Mouse (Mus musculus): Measurements from ENCODE around the gene Dclk3.

Gene Dclk3

DNA sequence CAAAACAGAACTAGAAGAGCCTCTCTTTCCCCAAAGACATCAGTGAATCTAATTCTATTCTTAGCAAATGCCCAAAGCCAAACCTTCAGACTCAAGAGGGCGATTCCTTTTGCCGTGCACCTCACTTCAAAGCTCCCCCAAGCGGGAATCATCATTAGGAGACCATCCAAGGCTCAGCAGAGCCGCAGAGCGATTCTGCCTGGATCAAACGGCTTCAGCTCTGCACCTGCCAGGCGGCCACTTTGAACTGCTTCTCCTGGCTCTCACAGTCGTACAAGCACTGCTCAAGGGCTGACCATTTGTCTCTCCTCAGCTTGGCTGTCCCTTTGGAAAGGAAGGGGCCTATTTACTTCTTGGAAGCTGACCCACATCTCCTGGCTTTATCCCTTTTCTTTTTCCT, 51.7 kb downstream of the Dclk3 start:
- DNase-seq (ENCODE audit: low spot score) = no peak

DNA sequence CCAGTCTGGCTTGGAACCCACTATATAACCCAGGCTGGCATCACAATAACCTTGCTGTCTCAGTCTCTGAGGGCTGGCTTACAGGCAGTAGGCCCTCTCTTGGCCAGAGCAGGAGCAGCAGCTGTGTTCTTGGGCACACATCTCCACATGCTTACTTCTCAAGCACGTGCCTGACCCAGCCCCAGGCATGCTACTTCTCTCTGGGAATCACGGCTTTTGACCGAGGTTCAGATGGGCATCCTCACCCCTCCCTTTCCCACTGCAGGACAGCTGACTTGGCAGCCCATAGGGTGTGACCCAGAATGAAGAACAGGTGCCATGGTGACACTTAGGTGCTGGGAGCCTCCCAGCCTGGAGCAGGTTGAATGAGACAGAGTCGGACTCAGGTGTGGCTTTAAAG, 52.4 kb downstream of the Dclk3 start:
- DNase-seq (ENCODE audit: low spot score) = no peak

- DNase-seq (ENCODE audit: low spot score) = no peak
Observed at GRCm38 (mm10) chr9:111493490-111493889, 54.6 kb downstream of the Dclk3 start.

- peak; percentile 55 for DNase-seq (ENCODE audit: low spot score)
Observed at GRCm38 (mm10) chr9:111495561-111495960, 56.7 kb downstream of the Dclk3 start.

DNA sequence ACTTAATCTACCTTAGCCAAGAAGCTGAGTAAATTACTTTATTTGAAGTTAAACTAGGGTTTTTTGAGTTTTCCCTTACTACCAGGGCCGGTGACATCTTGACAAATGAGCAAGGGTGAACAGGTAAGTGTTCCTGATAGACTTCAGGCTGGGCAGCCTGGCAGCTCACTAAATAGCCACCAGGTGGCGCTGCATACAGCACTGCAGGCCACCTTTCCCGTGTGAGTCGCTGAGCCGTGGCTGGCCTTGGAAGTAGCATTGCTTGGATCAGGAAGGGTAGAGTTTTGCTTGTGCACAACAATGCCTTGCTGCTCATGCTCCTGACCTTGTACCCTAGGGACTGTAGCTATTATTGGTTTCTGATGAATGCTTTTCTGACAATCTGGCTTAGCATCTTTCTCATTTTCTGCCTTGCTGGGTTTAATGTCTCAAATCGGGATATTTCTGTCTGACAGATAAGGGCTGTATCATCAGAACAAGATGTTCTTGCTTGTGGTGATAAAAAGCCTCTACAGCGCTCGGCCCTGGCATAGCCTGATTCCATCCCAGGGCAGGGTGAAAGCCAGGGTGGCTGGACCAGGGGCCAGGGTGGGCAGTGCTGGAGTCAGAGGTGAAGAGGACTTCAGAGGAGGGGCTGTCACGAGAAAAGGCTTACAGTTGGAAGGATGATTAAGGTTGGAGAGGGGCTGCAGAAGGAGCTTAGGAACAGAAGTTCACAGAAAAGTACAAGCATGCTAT, 58.4 kb downstream of the Dclk3 start:
- peak; percentile 68 for DNase-seq (ENCODE audit: low spot score)

DNA sequence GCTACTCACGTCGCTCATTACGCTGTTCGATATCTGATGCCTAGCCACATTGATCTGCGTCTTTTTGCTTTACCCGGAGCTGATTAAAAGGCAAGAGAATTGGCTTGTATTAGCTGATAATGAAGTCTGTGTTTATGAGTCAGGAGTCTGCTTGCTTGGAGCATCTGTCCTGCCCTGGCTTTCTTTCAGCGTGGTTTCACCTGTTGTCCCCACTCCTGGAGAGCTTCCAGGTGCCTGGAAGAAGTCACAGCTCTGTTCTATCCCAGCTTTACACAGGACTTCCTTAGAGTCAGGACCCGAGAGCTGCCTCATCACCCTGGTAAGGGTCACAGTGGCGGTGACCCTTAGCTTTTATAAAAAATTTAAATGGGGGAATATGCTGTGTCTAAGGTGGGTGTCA, 61.3 kb downstream of the Dclk3 start:
- no peak for DNase-seq (ENCODE audit: low spot score)

GRCm38 (mm10) chr9:111506075-111506474, 67.2 kb downstream of the Dclk3 start:
- DNase-seq (ENCODE audit: low spot score) = no peak

- DNase-seq (ENCODE audit: low spot score) = no peak
Observed at GRCm38 (mm10) chr9:111514586-111515473, 75.9 kb downstream of the Dclk3 start.

DNA sequence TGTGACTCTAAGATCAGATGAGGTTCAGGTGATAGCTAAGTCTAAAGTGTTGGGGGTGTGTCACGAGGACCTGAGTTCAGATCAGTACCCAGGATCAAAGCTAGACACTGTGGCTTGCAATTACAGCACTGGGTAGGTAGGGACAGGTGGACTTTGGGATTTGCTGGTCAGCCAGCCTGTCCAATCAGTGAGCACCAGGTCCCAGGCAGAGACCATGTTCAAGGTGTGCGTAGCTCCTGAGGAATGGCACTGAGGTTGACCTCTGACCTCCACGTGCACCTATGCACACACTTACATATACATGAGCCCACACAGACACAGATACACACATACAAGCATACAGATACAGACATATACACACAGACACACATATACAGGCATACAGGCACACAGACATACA, 76.7 kb downstream of the Dclk3 start:
- DNase-seq (ENCODE audit: low spot score) = no peak

GRCm38 (mm10) chr9:111522226-111522625, 83.3 kb downstream of the Dclk3 start:
- no peak for DNase-seq (ENCODE audit: low spot score)

DNA sequence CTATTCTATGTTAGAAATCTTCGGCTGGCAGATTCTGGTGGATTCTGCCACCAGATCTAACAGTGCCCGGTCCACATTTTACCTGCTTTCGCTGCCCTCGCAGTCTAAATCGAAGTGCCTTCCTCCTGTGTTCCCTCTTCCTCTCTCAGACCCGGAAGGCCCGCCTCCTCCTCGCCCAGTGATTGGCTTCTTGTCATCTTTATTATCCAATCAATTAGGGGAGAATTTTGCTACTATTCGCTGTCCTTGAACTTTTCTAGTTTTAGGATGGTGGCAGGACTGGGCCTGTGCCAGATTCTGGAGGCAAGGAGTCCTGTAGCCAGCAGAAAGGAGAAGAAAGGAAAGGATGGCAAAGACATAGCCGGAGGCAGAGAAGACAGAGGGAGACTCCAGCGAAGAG, 84.2 kb downstream of the Dclk3 start:
- no peak for DNase-seq (ENCODE audit: low spot score)

DNA sequence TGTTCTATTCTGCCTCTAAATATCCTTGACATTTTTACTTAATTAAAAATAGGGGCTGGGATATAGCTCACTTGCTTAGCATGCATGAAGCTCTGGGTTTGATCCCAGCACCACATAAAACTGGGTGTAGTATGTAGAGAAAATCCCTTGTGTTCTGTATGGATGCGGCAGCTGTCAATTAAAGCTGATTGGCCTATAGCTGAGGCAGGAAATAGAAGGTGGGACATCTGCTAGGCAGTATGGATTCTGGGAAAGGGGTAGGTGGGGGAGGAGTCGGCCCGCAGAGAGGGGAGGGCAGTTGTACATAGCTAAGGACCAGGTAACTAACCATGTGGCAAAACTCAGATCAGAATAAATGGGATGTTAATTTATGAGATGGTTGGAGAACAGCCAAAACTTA, 85.0 kb downstream of the Dclk3 start:
- no peak for DNase-seq (ENCODE audit: low spot score)

GRCm38 (mm10) chr9:111534744-111535423, 96.0 kb downstream of the Dclk3 start:
- no peak for DNase-seq (ENCODE audit: low spot score)

GRCm38 (mm10) chr9:111535445-111536064, 96.7 kb downstream of the Dclk3 start:
- DNase-seq (ENCODE audit: low spot score) = no peak
